Mouse (Mus musculus) left cerebral cortex, adult 8-10 months (tissue): ENCODE data around the gene Mettl15. TPM values are rescaled to one million over a fixed set of nuclear protein-coding genes. Genes with fewer than 3 reads are reported as not detected.

Source experiments
- DNase-seq, 2 experiments: peaks; one replicate each; pipeline ENCODE4 v3.0.0; 2022; ENCODE audit warnings: low spot score in 2 of 2
- microRNA-seq, 2 experiments: library from miRNA; unstranded; fragments of <30 nt; microRNA quantifications; one replicate each; pipeline ENCODE4 v1.2.0; 2022
- total RNA-seq, 4 experiments: library from RNA; stranded (reverse); gene quantifications; 2 replicates each; pipeline ENCODE4 v1.2.4; 2022

Gene Mettl15
- total RNA-seq, 4 experiments from 2014 or later, result 5.5 to 7.4 (median 5.9) TPM

- DNase-seq, result no peak
Measured at GRCm38 (mm10) chr2:109182993-109183392, 97.6 kb downstream of the Mettl15 start.

- no peak for DNase-seq
Measured at GRCm38 (mm10) chr2:109158509-109158908, 122.0 kb downstream of the Mettl15 start.

- no peak for DNase-seq
Measured at GRCm38 (mm10) chr2:109156131-109156530, 124.4 kb downstream of the Mettl15 start.

DNA sequence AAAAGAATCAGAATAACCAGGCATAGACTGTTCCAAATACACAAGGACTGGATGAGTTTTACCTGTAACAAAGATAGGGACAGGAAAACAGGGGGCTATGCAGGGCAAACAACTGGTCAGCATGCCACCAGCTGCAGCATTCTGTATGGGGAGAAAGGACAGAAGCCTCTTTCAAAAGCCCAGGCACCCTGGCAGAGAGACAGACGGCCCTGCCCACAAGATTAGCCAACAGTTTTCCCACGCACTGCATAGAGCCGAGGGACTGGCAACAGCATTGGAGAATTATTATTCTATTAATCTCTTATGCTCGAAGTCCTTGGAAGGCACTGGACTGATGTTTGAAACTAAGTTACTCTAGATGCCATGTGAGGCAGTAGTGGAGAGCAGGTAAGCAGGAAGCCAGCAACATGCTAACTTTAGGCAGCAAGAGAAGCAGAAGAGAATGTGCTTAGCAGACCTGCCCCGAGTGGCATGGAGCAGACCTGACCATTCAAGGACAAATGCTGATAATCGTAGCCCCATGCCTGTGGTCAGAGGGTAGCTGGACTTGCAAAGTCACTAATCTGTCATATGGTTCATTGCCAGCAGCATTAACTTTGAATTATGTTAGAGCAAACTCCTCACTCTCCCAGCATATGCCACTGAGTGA, 127.0 kb downstream of the Mettl15 start:
- peak in 1 of 2 experiments; percentile 9 for DNase-seq

- no peak for DNase-seq
Measured at GRCm38 (mm10) chr2:109147292-109147691, 133.3 kb downstream of the Mettl15 start.

GRCm38 (mm10) chr2:109144410-109144809, 136.1 kb downstream of the Mettl15 start:
- no peak for DNase-seq

DNA sequence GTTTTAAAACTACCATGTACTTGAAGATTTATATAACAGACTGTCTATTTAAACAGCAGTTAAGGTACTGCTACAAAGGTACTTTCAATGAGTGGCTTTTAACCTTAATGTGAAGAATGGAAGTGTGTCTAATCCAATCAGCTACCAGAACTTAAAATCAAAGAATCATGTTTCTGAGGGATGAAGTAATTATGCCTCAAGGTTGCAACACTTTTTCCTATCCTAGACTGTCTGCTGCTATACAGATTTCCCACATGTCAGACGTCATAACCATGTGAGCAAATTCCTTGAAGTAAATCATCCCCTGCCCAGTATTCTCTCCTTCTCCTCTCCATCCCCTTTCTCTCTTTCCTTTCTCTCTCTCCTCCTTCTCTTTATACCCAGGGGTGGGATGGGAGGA, 140.2 kb downstream of the Mettl15 start:
- no peak for DNase-seq

GRCm38 (mm10) chr2:109137276-109137675, 143.3 kb downstream of the Mettl15 start:
- no peak for DNase-seq

DNA sequence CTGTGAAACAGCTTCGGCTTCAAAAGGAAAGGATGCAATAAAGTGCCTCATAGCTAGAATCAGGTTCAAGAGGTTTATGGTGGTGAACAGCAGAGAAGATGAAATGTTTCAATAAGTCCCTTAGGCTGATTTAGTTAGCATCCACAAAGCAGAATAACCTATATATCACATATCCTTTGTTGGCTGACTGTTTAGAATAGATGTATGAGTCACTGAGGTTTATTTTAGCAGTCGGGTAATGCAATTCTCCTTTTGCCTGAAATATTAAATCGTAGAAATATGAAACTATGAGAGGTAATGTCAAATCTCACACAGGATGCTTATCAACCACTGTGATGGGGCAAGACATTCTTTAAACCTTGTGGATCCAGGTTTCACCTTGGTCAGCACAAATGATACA, 149.8 kb downstream of the Mettl15 start:
- no peak for DNase-seq

DNA sequence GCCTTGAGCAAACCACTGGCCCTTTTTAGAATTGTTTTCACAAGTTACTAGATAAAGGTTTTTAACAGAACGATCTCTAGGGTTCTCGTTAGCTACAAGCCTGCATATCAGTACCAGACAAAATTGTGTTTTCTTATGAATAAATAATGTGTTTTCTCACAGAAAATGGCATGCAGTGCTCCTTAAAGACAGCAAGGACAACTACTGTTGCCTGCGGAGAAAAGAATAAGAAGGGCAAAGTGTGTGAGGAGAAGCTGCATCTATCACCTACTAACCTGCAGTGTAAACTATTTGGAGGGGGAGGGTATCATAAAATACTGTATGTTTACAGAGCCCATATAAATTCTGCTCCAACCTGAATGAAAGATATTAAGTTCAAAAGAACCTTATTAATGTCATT, 150.6 kb downstream of the Mettl15 start:
- no peak for DNase-seq

- DNase-seq, result no peak
Measured at GRCm38 (mm10) chr2:109105773-109106484, 174.6 kb downstream of the Mettl15 start.

DNA sequence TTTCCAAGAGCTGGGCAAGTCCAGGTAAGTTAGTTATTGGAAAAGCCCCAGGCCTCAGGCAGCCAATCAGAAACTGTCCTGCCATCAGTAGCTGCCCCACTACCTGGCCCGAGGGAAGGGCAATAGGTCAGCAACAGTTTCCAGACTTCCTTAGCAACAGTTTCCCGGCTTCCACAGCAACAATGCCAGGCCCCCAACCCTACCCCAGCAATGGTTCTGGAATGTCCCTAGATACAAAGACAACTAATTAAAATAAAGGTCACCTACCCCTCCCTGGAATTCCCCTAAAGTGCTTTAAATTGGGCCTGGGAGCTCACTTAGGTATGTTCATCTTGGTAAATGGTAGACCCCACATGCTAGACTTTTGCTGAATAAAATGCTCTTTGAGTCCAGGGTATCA, 230.9 kb downstream of the Mettl15 start:
- DNase-seq, result no peak

Small RNA genes within 50 kb of the gene (microRNA-seq; reads per million reads assigned to microRNA genes)
- 0 reads per million in 2 experiments for gene Gm24115

Other genes with a start within 250 kb of the Mettl15 start
- 1 to 10 TPM in 2 of 4 experiments, under 1 TPM in 2; 0.72 to 1.6 (median 1.2) TPM for gene Kif18a, start within 50 bp of the Mettl15 start, total RNA-seq